Mouse (Mus musculus): Measurements from ENCODE around the gene Nfasc.
A peak's percentile ranks its signal among the peaks of the same experiment; 100 is the strongest.

The Nfasc gene

GRCm38 (mm10) chr1:132580063-132580462 lies 161.5 kb downstream of the Nfasc start:
- no peak for DNase-seq

- no peak for DNase-seq
Measured at GRCm38 (mm10) chr1:132576845-132577244, 164.8 kb downstream of the Nfasc start.

GRCm38 (mm10) chr1:132572851-132573250 lies 168.7 kb downstream of the Nfasc start:
- DNase-seq = no peak

- DNase-seq = no peak
Measured at GRCm38 (mm10) chr1:132571613-132572012, 170.0 kb downstream of the Nfasc start.

GRCm38 (mm10) chr1:132570906-132571305 lies 170.7 kb downstream of the Nfasc start:
- no peak for DNase-seq

- DNase-seq = peak; percentile 55
Measured at GRCm38 (mm10) chr1:132570068-132570780, 171.4 kb downstream of the Nfasc start.

GRCm38 (mm10) chr1:132569516-132569915 lies 172.1 kb downstream of the Nfasc start:
- peak; percentile 86 for DNase-seq

GRCm38 (mm10) chr1:132567336-132568125 lies 174.1 kb downstream of the Nfasc start:
- DNase-seq = no peak

- DNase-seq = no peak
Measured at GRCm38 (mm10) chr1:132565766-132566165, 175.8 kb downstream of the Nfasc start.

GRCm38 (mm10) chr1:132564946-132565345 lies 176.7 kb downstream of the Nfasc start:
- DNase-seq = no peak

GRCm38 (mm10) chr1:132562337-132562795 lies 179.2 kb downstream of the Nfasc start:
- DNase-seq = no peak

- peak; percentile 59 for DNase-seq
Measured at GRCm38 (mm10) chr1:132560907-132561700, 180.5 kb downstream of the Nfasc start.

GRCm38 (mm10) chr1:132559045-132559444 lies 182.6 kb downstream of the Nfasc start:
- no peak for DNase-seq

- DNase-seq = peak; percentile 65
Measured at GRCm38 (mm10) chr1:132557901-132558631, 183.5 kb downstream of the Nfasc start.

- no peak for DNase-seq
Measured at GRCm38 (mm10) chr1:132543789-132544188, 197.8 kb downstream of the Nfasc start.

- DNase-seq = peak; percentile 82
Measured at GRCm38 (mm10) chr1:132542762-132543306, 198.8 kb downstream of the Nfasc start, which contains the start of gene Cntn2. Gene Cntn2 (minus strand): TSS chr1:132543256.

GRCm38 (mm10) chr1:132541824-132542599 lies 199.6 kb downstream of the Nfasc start:
- DNase-seq = peak; percentile 51

GRCm38 (mm10) chr1:132541171-132541823 lies 200.3 kb downstream of the Nfasc start:
- DNase-seq = peak; percentile 63

GRCm38 (mm10) chr1:132540701-132541100 lies 200.9 kb downstream of the Nfasc start:
- no peak for DNase-seq

- DNase-seq = peak; percentile 86
Measured at GRCm38 (mm10) chr1:132537736-132538135, 203.9 kb downstream of the Nfasc start.

- DNase-seq = peak; percentile 39
Measured at GRCm38 (mm10) chr1:132536416-132536815, 205.2 kb downstream of the Nfasc start.

Data from cerebellum, adult 8-10 months (tissue).